Mouse (Mus musculus) heart, adult 2 months (tissue): ENCODE data around the gene Irf4.

Experiments used
- CTCF ChIP-seq: fragments of 200-600 bp; IDR thresholded peaks from 2 replicates; pipeline ENCODE4 v1.8.1; 2022; ENCODE audit warnings: antibody characterized with exemption, mild to moderate bottlenecking, moderate library complexity
- POLR2A ChIP-seq: fragments of 200-500 bp; IDR thresholded peaks from 2 replicates; pipeline ENCODE4 v1.6.1; 2011; ENCODE audit warnings: mild to moderate bottlenecking, low read depth, low read length, control low read depth; ENCODE audit not compliant: insufficient read depth

DNA sequence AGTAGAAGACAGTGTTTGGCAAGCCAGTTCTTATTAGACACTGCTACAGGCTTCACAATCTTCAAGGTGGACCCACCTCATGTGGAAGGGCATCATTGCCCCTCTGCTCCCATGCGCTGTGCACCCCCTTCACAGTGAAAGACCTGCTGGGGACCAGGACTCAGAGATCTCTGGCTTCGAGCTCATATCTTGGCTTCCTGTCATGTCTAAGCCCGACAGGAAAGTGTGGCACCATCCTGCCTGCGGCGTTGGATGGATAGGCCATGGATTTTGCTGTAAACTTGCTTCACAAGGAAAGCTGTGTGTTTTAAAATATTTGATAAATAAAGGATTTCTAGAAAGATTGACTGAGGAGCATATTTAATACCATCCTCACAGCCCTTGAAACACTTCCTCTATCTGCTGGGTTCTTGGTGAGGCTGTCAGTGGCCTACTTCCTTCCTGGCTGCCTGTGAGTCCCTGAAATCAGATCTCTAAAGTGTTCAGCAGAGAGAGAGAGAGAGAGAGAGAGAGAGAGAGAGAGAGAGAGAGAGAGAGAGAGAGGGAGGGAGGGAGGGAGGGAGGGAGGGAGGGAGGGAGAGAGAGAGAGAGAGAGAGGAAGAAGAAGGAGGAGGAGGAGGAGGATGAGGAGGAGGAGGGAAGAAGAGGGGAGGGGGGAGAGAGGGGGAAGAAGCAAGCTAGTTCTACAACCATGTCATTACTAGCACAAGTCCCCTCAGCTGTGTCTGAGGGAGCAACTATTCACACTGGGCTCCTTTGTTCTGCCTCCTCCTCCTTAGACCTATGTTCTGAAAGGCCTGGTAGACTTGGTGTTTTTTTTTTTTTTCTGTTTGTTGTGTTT, 17.8 kb downstream of the Irf4 start:
- TF ChIP-seq CTCF (no peak), POLR2A (no peak)
